Mouse (Mus musculus): ENCODE measurements at regions not wholly inside any gene's neighbourhood (a gene's known extent, or its start where the extent isn't known, plus 50 kb on each side); places are given as distances from the start of the nearest gene placed in this dataset.
"Not testable (repeated sequence)": the region's sequence is repeated elsewhere in the genome, so short reads cannot be mapped to it uniquely, and the experiment has no call there.

DNA sequence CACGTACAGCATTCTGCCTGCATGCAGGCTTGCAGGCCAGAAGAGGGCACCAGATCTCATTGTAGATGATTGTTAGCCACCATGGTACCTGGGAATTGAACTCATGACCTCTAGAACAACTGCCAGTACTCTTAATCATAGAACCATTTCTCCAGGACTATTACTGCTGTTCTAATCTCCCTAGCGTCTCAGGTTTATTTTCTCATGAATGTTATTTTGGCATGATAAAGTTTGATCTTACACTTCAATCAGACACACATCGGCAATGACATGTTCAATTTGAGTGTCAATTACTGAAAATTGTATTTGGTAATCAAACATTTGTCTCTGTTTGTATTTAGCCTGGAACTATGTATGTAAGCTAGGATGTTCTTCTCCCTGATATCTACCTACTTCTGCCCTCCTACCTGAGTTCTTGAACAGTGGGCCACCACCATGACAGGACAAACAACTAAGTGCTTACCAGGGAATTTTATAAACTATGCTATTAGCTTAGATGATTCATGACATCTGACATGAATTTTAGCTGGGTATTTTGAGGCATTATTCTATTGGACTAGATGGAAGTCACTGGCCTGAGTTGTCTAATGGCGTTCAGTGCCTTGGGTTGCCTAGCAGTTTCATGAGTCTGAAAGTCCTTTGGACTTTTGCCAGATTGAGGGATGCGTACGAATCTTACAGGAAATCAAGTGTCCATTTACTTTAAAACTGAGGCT is 468.5 kb upstream of the Olfr161 start:
- not testable (repeated sequence) for TF ChIP-seq CTCF, EP300 (IDR thresholded peaks at IDR 0.05; ENCODE audit: low read depth)
